Mouse (Mus musculus): Measurements from ENCODE around the gene Adrb1.
"Not testable (repeated sequence)": the region's sequence is repeated elsewhere in the genome, so short reads cannot be mapped to it uniquely, and the experiment has no call there.

Adrb1 gene

DNA sequence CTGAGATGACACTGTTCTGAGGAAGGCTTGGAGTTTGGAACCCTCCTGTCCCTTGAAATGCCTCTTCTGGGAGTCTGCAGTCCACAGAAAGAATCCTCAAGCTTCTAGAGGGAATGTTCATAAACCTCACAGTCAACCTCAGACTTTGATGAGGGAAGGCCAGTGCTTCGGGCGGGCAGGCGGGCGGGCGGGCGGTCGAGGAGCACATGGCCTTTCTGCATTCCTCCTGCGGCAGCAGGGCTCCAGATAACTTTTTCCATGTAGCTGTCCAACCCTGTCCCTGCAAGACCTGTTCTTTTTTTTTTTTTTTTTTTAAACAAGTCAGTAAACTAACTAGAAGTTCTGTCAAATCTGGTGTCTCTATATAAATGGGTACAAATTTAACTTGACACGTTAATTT is 24.6 kb downstream of the Adrb1 start:
- DNase-seq (ENCODE audit: extremely low spot score, low read depth, low spot score): no peak

DNA sequence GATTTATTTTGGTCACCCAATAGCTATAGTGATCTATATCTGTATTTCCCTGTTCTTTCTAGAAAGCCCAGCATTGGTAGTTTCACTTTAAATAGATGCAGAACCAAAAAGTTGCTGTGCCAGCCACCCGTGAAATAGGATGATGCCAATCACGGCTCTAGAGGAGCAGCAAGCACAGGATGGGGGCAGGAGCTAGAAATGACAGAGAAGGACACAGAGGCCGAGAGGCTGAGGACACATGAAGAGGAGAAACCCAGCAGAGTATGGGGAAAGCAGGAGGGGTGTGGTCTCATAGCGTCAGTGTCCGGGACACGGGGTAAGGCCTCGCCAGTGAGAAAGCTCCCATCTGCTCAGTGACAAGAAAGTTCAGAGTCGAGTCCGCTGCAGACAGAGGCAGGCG is 25.9 kb downstream of the Adrb1 start:
- DNase-seq (ENCODE audit: extremely low spot score, low read depth, low spot score): no peak

DNA sequence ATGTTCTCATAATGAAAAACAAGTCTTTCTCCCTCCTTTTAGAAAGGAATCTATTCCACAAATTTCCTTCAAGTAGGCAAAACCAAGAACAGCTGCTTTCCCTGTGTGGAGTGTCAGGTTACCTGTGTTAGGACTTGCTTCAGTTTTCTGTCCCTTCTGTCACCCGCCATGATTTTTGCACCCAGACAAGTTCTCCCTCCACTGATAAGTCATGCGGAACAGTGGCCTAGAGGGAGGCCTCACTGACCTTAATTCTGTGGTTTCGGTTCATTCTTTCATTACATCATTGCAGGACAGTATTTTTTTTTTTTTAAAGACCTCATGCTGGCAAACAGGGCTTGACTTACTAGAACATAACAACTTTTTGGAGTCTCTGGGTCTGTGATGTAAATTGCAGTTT is 27.3 kb downstream of the Adrb1 start:
- no peak for DNase-seq (ENCODE audit: extremely low spot score, low read depth, low spot score)

DNA sequence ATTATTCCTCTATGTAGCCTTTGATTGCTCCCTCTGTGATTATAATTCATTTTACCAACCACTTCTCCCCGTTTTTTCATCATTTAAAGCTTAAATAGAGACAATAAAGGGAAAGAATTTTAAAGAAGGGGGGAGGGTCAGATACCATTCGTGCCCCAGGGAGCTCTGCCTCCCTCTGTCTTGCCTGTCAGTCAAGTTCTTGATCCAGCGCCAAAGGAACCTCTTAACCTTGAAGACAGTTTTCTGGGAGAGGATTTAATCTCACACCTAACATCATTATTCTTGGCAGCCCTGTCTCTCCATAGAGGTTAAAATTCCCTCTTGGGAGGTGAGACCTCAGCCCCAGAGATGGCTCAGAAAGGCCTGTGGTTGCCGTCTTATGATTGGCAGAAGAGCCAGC is 28.7 kb downstream of the Adrb1 start:
- DNase-seq (ENCODE audit: extremely low spot score, low read depth, low spot score): no peak

DNA sequence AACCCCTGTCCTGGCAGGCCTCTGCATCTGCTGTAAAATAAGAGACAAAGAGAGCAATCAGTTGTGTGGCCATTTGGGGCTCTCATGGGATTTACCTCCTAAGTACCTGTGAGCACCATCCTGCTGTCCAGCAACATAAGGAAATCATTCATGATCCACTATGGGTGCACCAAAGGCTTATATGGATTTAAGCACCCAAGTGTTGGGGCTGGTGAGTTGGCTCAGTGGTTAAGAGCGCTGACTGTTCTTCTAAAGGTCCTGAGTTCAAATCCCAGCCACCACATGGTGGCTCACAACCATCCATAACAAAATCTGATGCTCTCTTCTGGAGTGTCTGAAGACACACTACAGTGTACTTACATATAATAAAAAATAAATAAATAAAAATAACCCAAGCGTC is 32.5 kb downstream of the Adrb1 start:
- DNase-seq (ENCODE audit: extremely low spot score, low read depth, low spot score): not testable (repeated sequence)

DNA sequence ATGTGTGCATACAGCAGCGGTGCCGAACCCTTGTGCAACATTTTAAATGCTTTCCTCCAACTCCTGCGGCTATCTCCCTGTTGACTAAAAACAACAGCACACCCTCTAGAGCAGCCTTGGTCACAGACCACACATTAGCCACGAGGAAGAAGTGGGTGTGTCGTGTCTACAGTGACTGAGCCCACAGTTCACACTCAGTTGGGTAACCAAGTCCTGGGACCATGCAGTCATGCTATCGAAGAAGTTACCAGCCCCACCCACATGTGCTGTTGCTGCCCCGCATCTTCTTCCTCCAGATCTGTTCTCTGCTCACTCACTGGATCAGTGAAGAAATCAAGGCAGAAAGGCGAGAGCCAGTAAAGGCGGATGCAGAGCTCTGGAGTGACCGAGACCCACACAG is 34.4 kb downstream of the Adrb1 start:
- no peak for DNase-seq (ENCODE audit: extremely low spot score, low read depth, low spot score)

DNA sequence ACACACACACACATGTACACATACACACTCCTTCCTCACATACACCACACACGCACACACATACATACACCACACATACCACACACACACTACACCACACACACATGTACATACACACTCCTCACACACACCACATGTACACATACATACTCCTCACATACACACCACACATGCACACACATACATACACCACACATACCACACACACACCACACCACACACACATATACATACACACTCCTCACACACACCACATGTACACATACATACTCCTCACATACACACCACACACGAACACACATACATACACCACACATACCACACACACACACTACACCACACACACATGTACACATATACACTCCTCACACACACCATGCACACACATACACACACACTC is 36.3 kb downstream of the Adrb1 start:
- DNase-seq (ENCODE audit: extremely low spot score, low read depth, low spot score): no peak

DNA sequence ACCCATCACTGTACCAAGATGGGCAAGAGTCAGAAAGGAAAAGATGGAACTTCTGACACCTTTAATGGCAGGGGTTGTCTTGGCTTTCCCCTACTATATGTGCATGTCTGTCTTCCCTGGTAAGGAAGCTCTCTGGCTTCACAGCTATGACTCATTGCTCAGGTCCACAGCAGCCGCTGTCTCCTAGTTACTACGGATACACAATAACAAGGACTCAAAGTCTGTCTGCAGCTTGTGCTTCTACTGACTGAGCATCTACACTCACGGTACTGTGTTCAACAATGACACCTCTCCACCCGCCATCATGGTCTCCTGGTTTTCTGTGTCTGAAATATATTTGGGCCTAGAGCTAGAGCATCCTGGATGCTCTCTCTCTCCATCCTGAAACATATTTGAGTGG is 37.7 kb downstream of the Adrb1 start:
- no peak for DNase-seq (ENCODE audit: extremely low spot score, low read depth, low spot score)

DNA sequence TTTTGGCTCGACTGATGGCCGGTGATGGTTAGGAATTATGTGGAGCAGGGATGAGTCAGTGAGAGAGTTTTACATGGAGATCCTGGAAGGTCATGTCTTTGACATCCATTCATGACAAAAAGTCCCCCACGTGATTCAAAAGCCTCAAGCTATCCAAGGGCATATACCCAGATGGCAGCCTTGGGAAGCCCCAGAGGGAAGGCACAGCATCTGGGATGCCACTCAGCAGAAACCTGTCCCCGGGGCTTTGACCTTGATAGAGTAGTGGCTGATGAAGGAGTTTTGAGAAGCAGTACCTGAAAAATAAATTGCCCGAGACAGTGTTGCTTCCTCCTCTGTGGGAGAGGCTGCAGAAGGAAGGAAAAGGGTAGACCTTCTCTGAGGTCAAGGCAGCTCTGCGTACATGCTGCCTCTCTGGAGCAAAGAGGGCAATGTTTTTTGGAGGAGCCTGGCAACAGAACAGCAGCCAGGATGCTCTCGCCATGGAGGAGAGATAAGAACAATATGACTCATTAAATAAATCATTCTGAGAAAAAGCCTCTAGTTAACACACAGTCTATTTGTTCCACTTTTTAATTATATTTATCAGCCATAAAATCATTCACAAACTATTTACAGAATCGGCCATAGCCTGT is 38.4 kb downstream of the Adrb1 start:
- no peak for DNase-seq (ENCODE audit: extremely low spot score, low read depth, low spot score)

DNA sequence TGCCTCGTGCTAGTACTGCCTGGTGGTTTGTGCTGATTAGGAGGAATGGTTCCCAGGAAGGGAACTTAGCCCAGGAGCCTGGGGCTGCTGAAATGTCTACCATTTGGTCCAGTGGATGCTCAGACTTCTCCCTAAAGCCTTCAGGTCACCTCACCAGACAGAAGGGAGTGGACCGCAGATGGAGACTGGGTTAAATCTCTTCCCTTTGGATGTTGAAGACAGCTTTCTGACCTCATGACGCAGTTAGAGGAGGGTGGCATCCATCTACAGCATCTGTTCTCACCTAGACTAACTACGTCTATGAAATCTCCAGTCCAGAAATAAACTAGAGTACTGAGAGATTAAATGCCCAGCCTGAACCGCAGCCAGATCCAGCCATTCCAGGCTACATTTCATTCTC is 39.1 kb downstream of the Adrb1 start:
- DNase-seq (ENCODE audit: extremely low spot score, low read depth, low spot score): no peak

DNA sequence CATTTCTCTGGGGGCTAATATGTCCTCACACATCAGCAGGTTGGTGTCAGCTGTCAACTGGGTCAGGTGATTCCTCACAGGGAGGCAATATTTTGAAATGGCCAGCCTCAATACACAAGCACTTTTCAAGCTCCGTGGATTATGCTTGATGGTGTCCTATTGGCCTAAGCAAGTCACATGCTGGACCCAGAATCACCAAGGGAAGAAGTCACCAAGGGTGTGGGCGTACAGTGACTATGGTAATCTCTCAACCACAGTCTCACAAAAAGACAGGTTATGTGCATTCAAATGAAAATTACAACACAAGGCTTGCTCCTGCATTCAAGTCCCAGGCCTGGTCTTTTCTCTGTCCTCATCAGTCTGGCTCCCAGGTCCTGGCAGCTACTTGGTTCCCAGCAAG is 39.7 kb downstream of the Adrb1 start:
- no peak for DNase-seq (ENCODE audit: extremely low spot score, low read depth, low spot score)

DNA sequence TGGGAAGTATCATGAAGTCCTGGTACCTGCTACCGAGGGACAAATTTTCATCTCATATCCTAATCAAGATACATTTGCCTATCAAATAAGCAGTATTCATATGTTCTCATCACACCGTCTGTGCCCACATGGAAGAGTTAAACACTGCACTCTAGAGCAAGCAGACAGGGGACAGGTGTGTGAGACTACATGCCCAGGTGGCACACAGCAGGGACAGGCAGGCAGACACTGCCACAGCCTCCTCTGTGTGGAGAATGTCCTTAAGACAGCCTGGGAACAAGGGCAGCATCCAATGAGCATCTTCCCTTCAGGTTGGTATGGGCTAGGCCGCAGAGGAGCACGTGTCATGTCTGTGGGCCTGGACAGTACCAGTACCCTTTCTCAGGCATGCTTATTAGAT is 40.7 kb downstream of the Adrb1 start:
- DNase-seq (ENCODE audit: extremely low spot score, low read depth, low spot score): no peak

DNA sequence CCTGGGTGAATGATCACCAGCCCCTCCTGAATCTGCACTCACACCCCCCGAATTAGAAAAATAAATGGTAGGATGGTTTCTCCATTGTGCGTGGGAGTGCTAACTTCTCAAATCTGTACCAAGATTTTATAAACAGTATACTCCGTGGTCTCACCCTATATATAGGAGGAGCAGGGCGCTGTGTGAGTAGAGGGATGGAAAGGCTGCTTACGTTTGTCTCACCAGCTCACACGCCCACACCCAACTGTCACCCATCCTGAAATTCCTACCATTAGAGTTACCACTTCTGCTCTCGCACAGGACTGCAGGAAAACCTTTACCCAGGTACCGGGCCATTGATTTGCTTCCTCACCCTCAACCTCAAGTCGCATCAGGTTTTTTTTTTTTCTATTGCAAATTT is 47.0 kb downstream of the Adrb1 start:
- DNase-seq (ENCODE audit: extremely low spot score, low read depth, low spot score): no peak

DNA sequence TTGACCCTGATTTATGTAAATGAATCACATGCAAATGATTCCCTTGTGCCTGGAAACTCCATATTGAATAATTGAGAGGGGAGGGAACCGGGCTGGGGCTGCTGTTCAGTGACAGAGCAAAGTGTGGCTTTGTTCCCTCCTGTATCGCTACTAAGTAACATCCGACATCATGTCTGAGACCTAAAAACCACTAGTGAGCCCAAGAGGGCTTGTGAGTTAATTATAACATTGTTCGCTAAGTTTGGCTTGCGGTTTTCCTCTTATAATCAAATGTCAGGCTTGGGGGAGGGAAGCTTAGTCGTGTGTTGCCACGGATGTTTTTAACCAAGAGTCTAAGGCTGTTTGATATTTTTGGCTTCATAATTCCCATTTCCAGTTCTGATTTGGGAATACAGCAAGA is 50.2 kb downstream of the Adrb1 start:
- DNase-seq (ENCODE audit: extremely low spot score, low read depth, low spot score): no peak

DNA sequence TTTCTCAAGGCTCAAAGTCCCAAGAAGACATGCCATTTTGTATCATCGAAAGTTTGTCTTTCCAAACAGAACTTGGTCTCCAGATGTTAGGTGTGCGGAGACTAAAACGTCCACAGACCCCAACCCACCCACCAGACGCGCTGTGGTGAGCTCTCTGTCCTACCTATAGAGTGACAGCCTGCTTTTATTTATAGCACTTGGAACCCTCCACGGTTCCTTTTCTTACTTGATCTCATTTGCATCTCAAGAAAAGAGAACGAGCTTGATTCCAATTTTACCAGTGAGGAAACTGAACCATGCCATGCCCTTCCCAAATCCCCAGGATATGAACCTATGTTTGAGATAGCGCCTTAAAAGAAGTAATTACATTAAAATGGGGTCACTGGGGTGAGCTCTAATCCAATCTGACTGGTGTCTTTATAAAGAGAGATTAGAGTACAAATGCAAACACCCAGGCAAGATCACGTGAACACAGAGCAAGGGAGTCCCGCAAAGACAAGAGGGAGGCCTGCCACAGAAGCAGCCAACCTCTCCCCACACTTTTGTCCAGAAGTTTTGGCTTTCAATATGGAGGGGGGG is 51.5 kb downstream of the Adrb1 start:
- DNase-seq (ENCODE audit: extremely low spot score, low read depth, low spot score): no peak

DNA sequence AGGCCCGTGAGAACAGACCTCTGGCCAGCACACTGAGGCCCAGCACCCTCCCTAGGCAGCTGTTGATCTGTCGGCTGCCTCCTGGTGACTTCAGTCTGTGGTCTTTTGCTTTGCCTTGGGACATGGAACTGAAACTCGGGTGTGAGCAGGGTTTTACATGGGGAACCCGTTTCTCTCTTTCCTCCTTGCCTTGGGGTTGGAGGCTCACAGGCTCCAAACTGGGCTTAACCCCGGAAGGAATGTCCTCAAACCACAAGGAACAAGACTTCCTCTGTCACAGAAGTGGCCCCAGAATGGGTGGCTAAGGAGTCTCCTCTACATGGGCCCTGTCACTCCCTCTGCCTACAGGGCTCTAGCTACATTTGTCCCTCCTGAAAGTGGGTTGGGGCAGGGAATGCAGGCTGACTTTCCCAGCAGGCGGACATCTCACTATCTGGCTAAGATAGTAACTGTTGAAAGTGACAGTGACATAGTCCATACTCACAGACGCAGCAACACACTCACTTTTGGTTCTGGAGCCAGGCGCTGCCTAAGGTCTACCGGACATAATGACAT is 52.5 kb downstream of the Adrb1 start:
- no peak for DNase-seq (ENCODE audit: extremely low spot score, low read depth, low spot score)

DNA sequence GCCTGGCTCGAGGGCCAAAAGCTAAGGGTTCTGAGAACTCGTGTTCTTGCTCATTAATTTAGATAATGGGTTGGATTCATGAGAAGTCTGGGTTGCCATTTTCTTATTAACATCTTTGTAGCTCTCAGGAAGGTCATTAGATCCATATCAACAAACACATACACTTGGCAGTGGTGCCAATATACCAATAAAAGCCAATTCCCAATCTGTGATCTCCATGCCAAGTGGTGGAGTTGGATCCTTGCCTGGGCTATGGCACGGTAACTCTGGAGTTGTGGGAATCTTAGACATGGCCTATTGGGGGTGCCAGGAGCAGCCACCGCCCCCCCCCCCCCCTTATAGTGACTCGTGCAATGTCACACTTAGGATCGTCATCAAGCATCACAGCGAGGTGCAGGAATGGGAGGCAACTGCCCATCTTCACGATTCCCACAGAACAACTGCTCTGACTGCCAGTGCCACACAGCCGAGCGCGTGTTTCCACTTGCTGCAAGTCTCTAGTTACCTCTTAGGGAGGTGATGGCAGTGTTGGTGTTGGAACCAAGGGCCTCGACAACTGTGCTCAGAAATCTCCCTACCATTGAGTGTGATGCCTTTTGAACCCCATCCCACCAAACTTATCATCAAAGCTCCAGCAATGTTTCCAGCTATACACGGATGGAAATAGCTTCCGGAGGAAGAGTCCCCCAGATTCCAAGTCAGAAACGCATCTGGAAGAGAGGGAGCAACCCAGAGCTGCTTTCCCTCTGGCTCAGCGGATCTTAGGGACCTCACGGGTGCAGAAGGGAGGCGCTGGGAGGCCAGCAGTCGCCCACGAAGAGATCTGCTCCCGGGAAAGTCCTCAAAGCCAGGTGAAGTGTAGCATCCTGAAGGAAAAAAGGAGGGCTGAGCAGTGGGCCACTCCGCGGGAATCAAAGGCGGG is 53.2 kb downstream of the Adrb1 start:
- DNase-seq (ENCODE audit: extremely low spot score, low read depth, low spot score): no peak

DNA sequence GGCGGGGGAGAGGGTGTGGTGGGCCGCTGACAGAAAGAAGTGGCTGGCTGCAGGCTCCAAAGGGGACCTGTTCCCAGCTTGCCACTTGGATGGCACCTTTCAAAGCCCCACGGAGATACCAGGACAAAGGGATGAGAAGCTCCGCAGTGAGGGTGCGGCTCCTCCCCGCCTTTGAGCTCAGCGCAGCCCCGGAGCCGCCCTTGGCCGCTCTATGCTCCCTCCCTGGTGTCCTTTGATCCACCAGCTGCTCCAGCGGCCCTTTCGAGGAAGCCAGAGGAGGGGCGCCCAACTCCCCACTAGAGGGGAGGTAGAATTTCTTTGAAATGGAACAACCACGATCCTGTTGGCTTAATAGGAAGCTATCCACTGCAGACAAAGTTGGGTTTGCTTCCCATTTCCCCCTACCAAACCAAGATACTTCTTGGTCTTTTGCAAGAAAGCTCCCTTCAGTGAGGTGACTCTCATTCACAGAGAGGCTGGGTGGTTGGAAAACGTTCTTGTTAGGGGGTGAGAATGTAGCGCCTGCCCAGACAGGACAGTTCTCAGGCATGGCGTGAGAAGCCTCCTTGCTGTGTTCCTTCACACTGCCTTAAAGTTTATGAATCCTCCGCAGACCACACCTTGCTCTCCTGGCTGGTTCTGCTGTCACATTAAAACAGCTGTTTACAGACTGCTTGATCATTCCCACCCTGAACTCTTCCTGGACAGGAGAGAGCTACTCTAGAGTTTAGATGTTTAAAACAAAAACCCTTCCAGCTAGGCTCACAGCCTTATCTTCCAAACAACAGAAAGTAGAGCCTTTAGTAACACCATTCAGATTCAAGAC is 54.1 kb downstream of the Adrb1 start:
- no peak for DNase-seq (ENCODE audit: extremely low spot score, low read depth, low spot score)

DNA sequence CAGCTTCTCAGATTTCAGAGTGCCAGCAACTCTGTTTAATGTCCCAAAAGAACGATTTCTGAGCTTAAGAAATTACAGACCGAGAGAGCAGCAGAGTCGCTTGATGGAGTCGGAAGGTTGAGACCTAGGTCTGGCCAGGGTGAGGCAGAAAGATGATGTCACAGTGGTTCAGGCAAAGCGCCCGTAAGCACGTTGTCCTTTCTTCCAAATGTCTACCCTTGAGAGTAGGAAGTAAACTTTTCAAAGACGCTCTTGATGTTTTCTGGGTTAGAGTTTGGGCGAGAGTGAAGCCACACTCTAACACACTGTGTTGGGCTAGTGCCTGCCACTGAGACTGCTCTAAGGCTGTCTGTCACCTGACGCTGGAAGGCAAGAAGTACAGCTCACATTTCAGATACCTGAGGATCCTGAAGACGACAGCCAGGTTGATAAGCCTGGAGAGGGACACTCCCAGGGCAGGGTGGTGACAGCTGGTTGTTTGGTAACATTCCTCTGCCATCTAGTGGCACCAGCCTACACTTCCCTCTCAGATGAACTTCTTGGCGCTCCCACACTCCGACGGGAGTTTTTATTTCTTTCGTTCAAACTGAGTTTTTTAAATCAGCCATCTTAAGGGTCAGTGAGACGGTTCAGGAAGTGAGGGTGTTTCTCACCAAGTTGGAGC is 54.9 kb downstream of the Adrb1 start:
- DNase-seq (ENCODE audit: extremely low spot score, low read depth, low spot score): no peak

DNA sequence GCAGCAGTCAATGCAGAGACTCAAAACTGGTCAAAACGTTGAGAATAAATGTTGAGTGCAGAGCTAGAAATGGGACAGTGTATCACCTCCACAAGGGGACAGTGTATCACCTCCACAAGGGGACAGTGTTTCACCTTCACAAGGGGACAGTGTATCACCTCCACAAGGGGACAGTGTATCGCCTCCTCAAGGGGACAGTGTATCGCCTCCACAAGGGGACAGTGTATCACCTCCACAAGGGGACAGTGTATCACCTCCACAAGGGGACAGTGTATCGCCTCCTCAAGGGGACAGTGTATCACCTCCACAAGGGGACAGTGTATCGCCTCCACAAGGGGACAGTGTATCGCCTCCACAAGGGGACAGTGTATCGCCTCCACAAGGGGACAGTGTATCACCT is 56.5 kb downstream of the Adrb1 start:
- DNase-seq (ENCODE audit: extremely low spot score, low read depth, low spot score): not testable (repeated sequence)
